Mouse (Mus musculus) cortical plate, adult 2 months (tissue): ENCODE results near the gene Sirt3. TPM values are rescaled to one million over a fixed set of nuclear protein-coding genes. Genes with fewer than 3 reads are reported as not detected.
A peak's percentile ranks its signal among the peaks of the same experiment; 100 is the strongest.

Experiments used
- H3K27ac ChIP-seq: fragments of 200-500 bp; 2 replicates; pipeline ENCODE4 v1.5.1; 2012; ENCODE audit warnings: low read length, control low read depth, inconsistent platforms; ENCODE audit not compliant: insufficient read depth
- H3K4me1 ChIP-seq: fragments of 200-500 bp; 2 replicates; pipeline ENCODE4 v1.6.1; 2011; ENCODE audit warnings: low read length; ENCODE audit not compliant: control insufficient read depth, insufficient read depth
- H3K4me3 ChIP-seq: fragments of 200-500 bp; 2 replicates; pipeline ENCODE4 v1.5.1; 2011; ENCODE audit warnings: mild to moderate bottlenecking, low read length, control low read depth; ENCODE audit not compliant: insufficient read depth
- CTCF ChIP-seq: fragments of 200-500 bp; IDR thresholded peaks from 2 replicates; pipeline ENCODE4 v1.5.1; 2011; ENCODE audit warnings: mild to moderate bottlenecking, control low read depth, low read length; ENCODE audit not compliant: insufficient read depth; ENCODE audit errors: extremely low read depth
- POLR2A ChIP-seq: fragments of 200-500 bp; IDR thresholded peaks from 2 replicates; pipeline ENCODE4 v1.6.1; 2011; ENCODE audit warnings: mild to moderate bottlenecking, low read length, control low read depth; ENCODE audit not compliant: insufficient read depth; ENCODE audit errors: extremely low read depth
- polyA plus RNA-seq: library from polyadenylated mRNA; depleted of rRNA; stranded (reverse); fragments of >200 nt; gene quantifications from 2 replicates; pipeline ENCODE4 v1.2.3, GENCODE M21; 2012

Sirt3 gene
- polyA plus RNA-seq, 1 experiment, result 158 TPM

GRCm38 (mm10) chr7:140912846-140913482, 30.9 kb upstream of the Sirt3 start:
- H3K4me3 ChIP-seq, result no peak overlapping the region
- no peak for TF ChIP-seq POLR2A
- TF ChIP-seq CTCF, result no peak
- no peak overlapping the region for H3K27ac ChIP-seq
- 0 out of 2 replicates have a peak, but pooled peaks cover 1% of the 10 kb centered on the region for H3K4me1 ChIP-seq

GRCm38 (mm10) chr7:140912293-140912692, 30.2 kb upstream of the Sirt3 start:
- Histone ChIP-seq H3K4me1 (0 out of 2 replicates have a peak, but pooled peaks cover 1% of the 10 kb centered on the region), H3K4me3 (no peak overlapping the region), H3K27ac (no peak overlapping the region)
- TF ChIP-seq CTCF, result no peak
- TF ChIP-seq POLR2A, result no peak

DNA sequence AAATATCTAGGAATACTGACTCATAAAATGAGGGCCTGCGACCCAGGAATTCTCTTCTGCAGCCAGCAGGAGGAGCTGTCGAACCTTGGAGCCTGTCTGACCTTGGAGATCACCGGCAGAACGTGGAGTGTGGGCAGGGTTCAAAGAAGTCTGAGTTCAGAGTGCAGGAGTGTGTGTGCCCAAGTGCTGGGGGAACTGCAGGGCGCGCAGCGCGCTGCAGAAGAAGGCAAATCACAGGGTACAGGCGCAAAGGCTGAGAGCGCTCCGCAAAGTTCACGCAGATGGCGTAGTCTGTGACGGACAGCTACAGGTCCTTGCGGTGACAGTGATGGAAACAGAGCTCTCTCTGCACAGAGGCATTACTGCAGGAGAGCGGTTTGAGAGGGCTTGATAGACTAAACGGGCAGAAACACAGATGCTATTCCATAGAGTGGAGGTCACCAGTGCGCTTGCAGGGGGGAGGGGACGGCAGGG, 26.6 kb upstream of the Sirt3 start:
- H3K4me3 ChIP-seq, result peak overlapping the region; percentile 13
- no peak overlapping the region for H3K27ac ChIP-seq
- H3K4me1 ChIP-seq, result 0 out of 2 replicates have a peak, but pooled peaks cover 1% of the 10 kb centered on the region
- TF ChIP-seq POLR2A (no peak), CTCF (peak; percentile 80)

DNA sequence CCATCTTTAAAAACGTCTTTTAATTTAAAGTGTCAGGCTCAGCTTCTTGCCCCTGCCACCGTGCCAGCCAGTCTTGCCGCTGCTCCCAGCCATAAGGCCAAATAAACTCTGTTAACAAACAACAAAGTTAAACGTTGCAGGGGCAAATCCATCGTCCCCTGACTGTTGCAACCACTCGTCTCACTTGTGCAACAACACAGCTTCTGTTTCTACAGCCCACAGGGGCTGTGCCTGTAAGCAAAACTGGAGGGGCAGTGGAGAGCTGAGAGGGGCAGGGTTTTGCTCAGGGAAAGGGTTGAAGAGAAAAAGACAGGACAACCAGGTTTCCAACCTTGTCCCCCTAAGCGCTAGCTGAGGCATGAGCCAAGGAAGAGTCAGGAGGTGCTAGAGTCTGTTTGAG, 26.1 kb upstream of the Sirt3 start:
- Histone ChIP-seq H3K4me3 (no peak overlapping the region; the same call in 1 of the 2 replicates), H3K27ac (no peak overlapping the region), H3K4me1 (0 out of 2 replicates have a peak, but pooled peaks cover 1% of the 10 kb centered on the region)
- TF ChIP-seq POLR2A (no peak), CTCF (no peak)

GRCm38 (mm10) chr7:140907697-140908096, 25.6 kb upstream of the Sirt3 start:
- no peak for TF ChIP-seq CTCF
- TF ChIP-seq POLR2A, result no peak
- H3K4me3 ChIP-seq, result no peak overlapping the region

DNA sequence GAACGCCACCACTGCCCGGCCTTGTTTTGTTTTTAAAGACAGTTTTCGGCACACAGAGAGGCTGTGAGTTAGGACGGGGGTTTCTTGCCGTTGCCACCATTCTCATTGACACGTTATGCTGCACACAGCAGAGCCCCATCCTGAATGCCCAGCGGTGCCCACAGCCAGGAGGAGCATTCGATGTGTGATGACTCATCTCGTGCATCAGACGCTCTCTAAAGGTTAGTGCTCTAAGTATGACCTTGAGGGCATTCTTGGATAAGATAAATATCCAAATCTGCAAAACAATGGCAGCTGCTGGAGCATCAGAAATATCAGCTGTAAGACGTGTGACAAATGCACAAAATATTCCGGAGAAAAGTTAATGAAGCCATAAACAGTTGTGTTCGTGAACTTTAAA, 25.0 kb upstream of the Sirt3 start:
- Histone ChIP-seq H3K27ac (no peak overlapping the region), H3K4me3 (no peak overlapping the region), H3K4me1 (no peaks in the 10 kb centered on the region)
- no peak for TF ChIP-seq POLR2A
- TF ChIP-seq CTCF, result no peak

More at GRCm38 (mm10) chr7:140907697-140908096, 25.6 kb upstream of the Sirt3 start:
- Histone ChIP-seq H3K4me1 (0 out of 2 replicates have a peak, but pooled peaks cover 1% of the 10 kb centered on the region), H3K27ac (no peak overlapping the region)

DNA sequence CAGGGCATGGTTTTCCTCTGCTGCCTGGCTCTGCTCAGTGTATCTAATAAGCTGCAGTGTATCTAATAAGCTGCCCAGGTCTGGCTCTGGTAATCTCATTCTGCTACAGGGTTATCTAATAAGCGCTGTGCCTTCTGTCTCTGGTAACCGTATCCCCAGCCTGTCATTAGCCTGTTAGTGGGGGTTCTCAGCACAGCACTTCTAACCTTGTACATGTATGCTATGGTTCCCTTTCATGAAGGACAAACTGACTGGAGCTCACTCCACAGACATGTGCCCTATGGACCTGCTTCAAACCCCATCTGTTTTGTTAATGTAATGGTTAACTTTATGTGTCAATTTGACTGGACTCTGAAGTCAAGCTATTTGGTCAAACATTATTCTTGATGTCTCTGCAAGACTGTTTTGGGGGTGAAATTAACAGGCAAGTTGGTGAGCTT, 23.6 kb upstream of the Sirt3 start:
- TF ChIP-seq CTCF (no peak), POLR2A (no peak)
- Histone ChIP-seq H3K4me3 (no peak overlapping the region), H3K27ac (no peak overlapping the region), H3K4me1 (0 out of 2 replicates have a peak, but pooled peaks cover 1% of the 10 kb centered on the region)

DNA sequence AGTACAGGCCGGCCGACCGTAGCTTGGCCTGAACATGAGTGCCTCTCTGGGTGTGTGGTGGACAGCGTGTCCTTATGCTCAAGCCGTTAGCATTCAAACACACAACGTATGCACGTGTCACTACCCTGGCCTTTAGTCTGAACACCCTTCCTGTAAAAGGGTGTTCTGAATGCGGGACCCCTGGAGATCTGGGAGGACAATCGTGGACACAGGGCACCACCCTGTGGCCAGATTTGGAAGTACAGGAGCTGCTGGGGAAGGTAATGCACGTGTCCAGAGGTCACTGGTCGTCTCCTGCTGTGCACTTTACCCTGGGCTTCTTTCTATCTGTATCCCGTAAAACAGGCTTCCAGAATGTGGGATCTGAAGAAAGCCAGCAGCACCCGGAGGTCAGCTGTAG, 21.1 kb upstream of the Sirt3 start:
- H3K27ac ChIP-seq, result no peak overlapping the region
- H3K4me1 ChIP-seq, result 0 out of 2 replicates have a peak, but pooled peaks cover 1% of the 10 kb centered on the region
- TF ChIP-seq POLR2A, result no peak
- peak; percentile 89 for TF ChIP-seq CTCF
- H3K4me3 ChIP-seq, result no peak overlapping the region

DNA sequence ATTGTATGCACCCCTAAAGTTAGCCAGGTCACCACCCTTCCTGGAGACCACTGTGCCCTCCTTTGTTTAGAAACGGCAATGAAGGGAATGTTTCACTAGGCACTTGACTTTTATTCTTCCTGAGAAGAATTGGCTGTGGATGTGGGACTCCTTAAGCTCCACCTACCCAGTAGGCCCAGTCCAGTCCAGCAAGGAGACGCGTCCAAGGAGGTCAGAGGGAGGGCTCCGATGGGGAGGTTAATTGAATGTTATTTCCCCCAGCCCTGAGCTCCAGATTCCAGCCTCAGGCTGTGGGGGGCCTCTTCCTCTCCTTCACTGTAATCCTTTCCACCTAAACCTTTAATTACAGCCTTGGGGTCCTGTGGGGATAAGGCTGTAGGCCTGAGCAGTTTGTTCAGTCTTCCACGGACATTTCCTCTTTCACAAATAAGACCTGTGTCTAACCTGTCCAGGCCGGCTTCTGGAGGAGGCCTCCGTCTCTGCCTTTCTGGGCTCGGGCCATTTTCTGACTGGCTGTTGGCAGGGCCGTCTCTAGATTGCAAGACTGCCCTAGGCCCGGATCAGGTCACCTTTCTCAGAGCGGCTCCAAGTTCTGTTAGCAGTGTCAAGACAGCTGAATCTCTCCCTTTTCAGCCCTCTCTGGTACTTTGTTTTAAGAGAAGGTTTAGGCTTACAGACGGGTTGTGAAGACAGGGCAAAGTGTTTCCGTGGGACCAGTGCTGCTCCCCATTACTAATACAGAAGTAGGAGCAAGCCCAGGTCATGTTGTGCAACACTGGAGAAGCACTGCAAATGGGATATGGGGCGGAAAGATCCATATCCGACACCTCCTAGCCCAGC, 20.1 kb upstream of the Sirt3 start:
- Histone ChIP-seq H3K4me3 (no peak overlapping the region), H3K27ac (no peak overlapping the region), H3K4me1 (0 out of 2 replicates have a peak, but pooled peaks cover 1% of the 10 kb centered on the region)
- no peak for TF ChIP-seq CTCF
- no peak for TF ChIP-seq POLR2A
